ENCODE assay signal across 23 mouse cellular contexts in the genomic region with DNA sequence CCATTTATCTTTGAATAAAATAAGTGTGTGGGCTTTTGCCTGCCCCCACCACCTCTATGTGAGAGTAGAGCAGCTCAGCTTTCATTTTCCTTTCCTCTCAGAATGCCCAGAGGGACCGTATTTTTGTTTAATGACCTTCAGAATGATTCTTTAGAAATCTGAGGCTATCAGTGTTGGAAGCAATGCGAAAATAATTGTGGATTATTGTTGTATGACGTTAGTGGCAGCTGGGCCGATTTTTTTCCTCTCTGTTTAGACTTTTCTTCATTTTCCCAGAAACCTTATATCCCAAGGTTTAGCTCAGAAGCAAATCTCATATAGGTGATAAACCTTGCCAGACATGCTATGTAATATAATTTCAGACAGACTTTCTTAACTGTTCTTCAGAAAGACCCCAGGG. TPM values are rescaled to one million over a fixed set of nuclear protein-coding genes. Genes with fewer than 3 reads are reported as not detected.
"Had no signal": no experiment of that assay in that cellular context is flagged by ENCODE, and none has a peak within 500 bp of the region (broad histone marks: within the 10 kb centered on the region; RNA-seq: fewer than 3 reads in every experiment).

No protein-coding gene starts in this region.

- H3K4me2 ChIP-seq: kidney, embryonic 15.5 days; liver, embryonic 13.5 days; midbrain, embryonic 12.5 days; midbrain, embryonic 15.5 days; neural tube, embryonic 12.5 days; neural tube, embryonic 15.5 days; stomach, embryonic 15.5 days had no signal

- H3K36me3 ChIP-seq: kidney, embryonic 15.5 days; liver, embryonic 13.5 days; midbrain, embryonic 12.5 days; midbrain, embryonic 15.5 days; neural tube, embryonic 12.5 days; neural tube, embryonic 15.5 days; stomach, embryonic 15.5 days had no signal

- H3K9ac ChIP-seq: kidney, embryonic 15.5 days; liver, embryonic 13.5 days; midbrain, embryonic 12.5 days; midbrain, embryonic 15.5 days; neural tube, embryonic 12.5 days; neural tube, embryonic 15.5 days; stomach, embryonic 15.5 days had no signal

- DNase-seq: kidney, adult 8-10 months; kidney, postnatal 14 days; kidney, postnatal 4 days; liver, embryonic 13.5 days; lung, adult 2 months; lung, postnatal 14 days; lung, postnatal 4 days; retina, postnatal 1 day; right cerebral cortex, postnatal 25 days; spleen, adult 18-20 months; thymus, postnatal 25 days had no signal

- H3K4me3 ChIP-seq: kidney, embryonic 15.5 days; liver, embryonic 13.5 days; midbrain, embryonic 12.5 days; midbrain, embryonic 15.5 days; neural tube, embryonic 12.5 days; neural tube, embryonic 15.5 days; stomach, embryonic 15.5 days had no signal

- H3K27ac ChIP-seq: kidney, embryonic 15.5 days; liver, embryonic 13.5 days; midbrain, embryonic 12.5 days; midbrain, embryonic 15.5 days; neural tube, embryonic 12.5 days; neural tube, embryonic 15.5 days; stomach, embryonic 15.5 days had no signal

- H3K27me3 ChIP-seq: kidney, embryonic 15.5 days; liver, embryonic 13.5 days; midbrain, embryonic 12.5 days; midbrain, embryonic 15.5 days; neural tube, embryonic 12.5 days; neural tube, embryonic 15.5 days; stomach, embryonic 15.5 days had no signal

- H3K9me3 ChIP-seq: kidney, embryonic 15.5 days; liver, embryonic 13.5 days; midbrain, embryonic 12.5 days; midbrain, embryonic 15.5 days; neural tube, embryonic 12.5 days; neural tube, embryonic 15.5 days; stomach, embryonic 15.5 days had no signal

- ATAC-seq: intestine, postnatal 0 days; midbrain, embryonic 15.5 days had no signal

- H3K4me1 ChIP-seq: kidney, embryonic 15.5 days; liver, embryonic 13.5 days; midbrain, embryonic 12.5 days; midbrain, embryonic 15.5 days; neural tube, embryonic 12.5 days; neural tube, embryonic 15.5 days; stomach, embryonic 15.5 days had no signal

RNA-seq across cellular contexts. Expression of gene Tex13a, which starts 25.2 kb away (rescaled TPM):
- polyA plus RNA-seq: intestine, postnatal 0 days; kidney, embryonic 15.5 days; limb, embryonic 11.5 days; liver, adult 2 months; liver, embryonic 13.5 days; liver, embryonic 16.5 days; lung, adult 2 months; lung, embryonic 16.5 days; midbrain, embryonic 12.5 days; midbrain, embryonic 15.5 days; neural tube, embryonic 12.5 days; neural tube, embryonic 15.5 days; stomach, embryonic 15.5 days; thymus, postnatal 0 days had no signal
